Mouse (Mus musculus) retina, postnatal 7 days (tissue): ENCODE measurements around the gene Olfr1020.

Experiments used
- DNase-seq: peaks from one replicate; pipeline ENCODE4 v3.0.0-alpha.2; 2012; ENCODE audit warnings: low read depth, low spot score

Olfr1020 gene

GRCm38 (mm10) chr2:85846730-85847129, at the start of gene Olfr1020:
Olfr1020 (plus strand) TSS chr2:85847030.
- DNase-seq = no peak

GRCm38 (mm10) chr2:85802444-85802843, 44.4 kb upstream of the Olfr1020 start, which contains the start of gene Olfr1016:
Olfr1016 (minus strand) TSS chr2:85802544.
- DNase-seq = no peak

- no peak for DNase-seq
These were observed 42.3 kb upstream of the Olfr1020 start for GRCm38 (mm10) chr2:85804501-85804900.

GRCm38 (mm10) chr2:85818179-85818578, 28.7 kb upstream of the Olfr1020 start, which contains the start of gene Olfr1018:
Olfr1018 (plus strand) TSS chr2:85818479.
- no peak for DNase-seq

GRCm38 (mm10) chr2:85845383-85845782, 1.4 kb upstream of the Olfr1020 start, which contains the start of gene Olfr1019:
Olfr1019 (minus strand) TSS chr2:85845483.
- no peak for DNase-seq

- DNase-seq = no peak
These were observed 21.5 kb downstream of the Olfr1020 start, which contains the start of gene Olfr1022 for GRCm38 (mm10) chr2:85868294-85868693. Olfr1022 (plus strand) TSS chr2:85868594.

GRCm38 (mm10) chr2:85885340-85885739, 38.5 kb downstream of the Olfr1020 start, which contains the start of gene Olfr1023:
Olfr1023 (plus strand) TSS chr2:85885640.
- no peak for DNase-seq
